Mouse (Mus musculus) MN1 (cell line): ENCODE data around the gene 6820408C15Rik.

Experiments
- DNase-seq: peaks from one replicate; pipeline ENCODE4 v3.0.0-alpha.2; 2016; ENCODE audit warnings: low spot score

Gene 6820408C15Rik

DNA sequence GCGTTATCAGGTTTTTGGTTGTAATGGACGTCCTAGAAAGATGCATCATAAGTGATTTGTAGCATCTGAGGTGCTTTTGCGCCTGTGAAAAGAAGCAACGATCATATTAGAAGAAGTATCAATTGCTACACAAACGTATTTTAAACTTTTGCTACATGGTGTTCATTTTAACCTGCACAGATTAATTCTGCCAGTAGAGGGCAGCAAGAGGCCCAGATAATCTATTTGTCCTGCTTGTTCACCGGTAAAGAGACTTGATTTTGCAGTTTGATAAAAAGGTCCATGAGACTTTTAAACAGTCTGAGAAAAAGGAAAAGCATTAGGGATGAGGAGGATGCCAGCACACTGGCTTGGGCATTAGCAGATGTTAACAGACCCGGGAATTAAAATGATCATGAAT, 55.6 kb downstream of the 6820408C15Rik start:
- DNase-seq, result peak; percentile 72

DNA sequence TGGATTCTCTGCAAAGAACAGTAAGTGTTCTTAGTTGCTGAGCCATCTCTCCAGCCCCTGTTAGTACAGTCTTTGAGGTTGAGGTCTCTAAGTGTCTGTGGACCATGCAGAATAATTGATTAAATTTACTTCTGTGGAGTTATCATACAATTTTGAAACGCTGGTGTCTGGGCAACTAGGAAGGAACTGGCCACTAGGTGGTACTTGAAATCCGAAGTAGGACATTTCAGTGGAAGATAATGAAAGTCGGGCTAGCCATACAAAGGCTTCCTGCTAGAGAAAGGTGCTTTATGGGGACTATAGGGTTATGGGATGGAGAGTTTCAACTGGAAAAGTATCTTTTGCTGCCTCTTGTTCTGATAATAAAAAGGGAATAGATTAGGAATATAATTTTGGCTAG, 57.0 kb downstream of the 6820408C15Rik start:
- no peak for DNase-seq

DNA sequence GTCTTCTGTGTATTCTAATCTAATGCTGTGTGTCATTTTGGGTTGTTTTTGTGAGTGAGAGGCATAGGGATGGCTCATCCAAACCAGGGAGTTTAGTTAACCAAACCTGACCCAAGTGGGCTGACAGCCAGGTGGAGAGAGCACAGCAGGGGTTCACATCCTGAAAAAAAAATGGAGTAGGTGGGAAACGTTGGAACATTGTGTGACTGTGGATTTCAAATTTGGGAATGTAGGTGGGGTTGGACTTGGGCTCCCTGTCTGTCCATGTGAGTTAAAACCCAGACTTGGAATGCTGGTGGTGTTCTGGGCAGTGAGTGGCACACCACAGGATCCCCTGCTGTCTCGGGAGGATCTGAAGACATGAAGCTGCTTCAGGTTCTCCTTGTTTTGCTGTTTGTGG, 61.4 kb downstream of the 6820408C15Rik start, which contains the start of gene Defb20:
Defb20 (plus strand) TSS at position 301 of the 400 bp plus-strand sequence.
- DNase-seq, result no peak

DNA sequence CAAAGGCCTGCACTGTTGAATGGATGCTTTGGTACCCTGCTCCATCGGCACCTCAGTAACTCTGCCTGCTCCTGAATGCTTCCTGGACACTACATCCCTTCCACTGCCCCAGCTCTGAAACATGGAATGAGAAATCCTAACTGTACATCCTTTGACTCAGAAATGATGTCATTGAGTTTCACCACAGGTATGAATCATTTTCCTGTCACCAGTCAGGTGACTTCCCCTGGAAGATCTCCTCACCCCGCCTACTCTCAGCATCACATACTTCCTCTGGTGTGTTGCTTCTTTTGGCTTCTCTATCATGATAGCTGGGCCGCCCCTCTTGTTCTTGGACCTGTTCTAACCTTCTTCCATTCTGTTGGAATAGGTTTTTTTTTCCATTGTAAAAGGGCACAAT, 65.5 kb downstream of the 6820408C15Rik start:
- peak; percentile 14 for DNase-seq

DNA sequence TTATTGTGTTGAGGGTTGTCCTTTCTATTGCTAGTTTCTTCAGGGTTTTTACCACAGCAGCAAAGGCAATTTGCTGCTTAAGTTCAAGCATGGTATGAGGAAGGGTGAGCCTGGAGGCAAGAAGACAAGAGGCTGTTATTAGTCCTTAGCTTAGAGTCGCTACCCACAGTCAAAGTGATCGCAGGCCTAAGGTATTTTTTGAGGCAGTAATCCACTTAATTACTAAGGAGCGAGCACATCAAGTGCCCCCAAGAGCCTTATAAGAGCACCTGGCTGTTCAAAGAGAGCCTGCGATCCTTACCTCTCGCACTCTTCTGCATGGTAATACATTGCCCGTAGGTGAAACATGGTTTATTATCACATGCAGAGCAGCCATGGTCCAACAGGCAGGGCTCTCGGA, 66.3 kb downstream of the 6820408C15Rik start:
- no peak for DNase-seq

DNA sequence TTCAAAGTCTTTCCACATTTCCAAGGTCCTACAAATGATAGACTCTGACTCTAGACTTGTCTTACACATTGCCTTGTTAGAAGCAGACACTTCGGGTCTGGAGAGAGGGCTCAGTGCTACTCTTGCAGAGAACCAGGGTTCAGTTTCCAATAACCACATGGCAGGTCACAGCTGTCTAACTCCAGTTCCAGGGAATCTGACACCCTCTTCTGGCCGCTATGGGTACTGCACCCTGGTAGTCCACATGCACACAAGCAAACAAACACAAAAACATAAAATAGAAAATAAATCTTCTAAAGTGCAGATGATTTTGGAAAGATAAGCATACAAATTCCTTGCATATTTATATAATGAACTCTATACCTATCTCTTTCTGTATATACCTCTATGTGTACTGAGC, 71.6 kb downstream of the 6820408C15Rik start:
- DNase-seq, result no peak

DNA sequence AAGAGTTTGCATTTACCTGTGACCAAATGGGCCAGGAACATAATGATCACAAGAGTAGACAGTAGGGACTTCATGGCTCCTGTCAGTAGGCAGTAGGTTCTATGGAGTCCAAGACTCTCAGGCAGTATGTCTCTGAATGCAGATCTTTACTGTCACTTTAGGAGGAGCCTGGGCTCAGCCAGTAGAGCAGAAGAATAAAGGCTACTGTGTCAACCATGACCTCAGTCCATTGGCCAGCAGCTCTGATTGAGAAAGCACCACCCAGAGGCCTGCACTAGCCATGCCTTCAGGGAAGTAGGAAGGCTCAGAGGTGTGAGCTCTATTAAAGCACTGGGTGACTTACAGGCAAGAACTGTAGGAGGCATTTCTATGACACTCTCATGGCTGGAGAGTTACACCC, 74.7 kb downstream of the 6820408C15Rik start, which contains the start of gene Defb22:
Defb22 (minus strand) TSS at position 101 of the 400 bp plus-strand sequence.
- no peak for DNase-seq

DNA sequence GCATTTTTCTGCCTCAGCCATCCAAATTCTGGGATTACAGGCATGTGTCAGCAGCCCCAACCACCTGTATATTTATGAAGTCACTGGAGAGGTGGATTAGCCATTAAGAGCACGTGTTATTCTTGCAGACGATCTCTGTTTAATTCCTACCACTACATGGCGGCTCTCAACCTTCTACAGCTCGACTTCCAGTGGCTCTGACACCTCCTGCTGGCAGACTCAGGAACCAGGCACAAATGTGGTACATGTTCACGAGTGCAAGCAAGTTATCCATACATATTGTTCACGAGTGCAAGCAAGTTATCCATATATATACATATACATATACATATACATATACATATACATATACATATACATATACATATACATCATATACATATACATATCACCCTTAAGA, 77.8 kb downstream of the 6820408C15Rik start:
- DNase-seq, result no peak
